Mouse (Mus musculus): ENCODE results near the gene Stx1a. TPM values are rescaled to one million over a fixed set of nuclear protein-coding genes. Genes with fewer than 3 reads are reported as not detected.

Gene Stx1a
- polyA plus RNA-seq, 1 experiment from 2014 or later: 132 TPM

DNA sequence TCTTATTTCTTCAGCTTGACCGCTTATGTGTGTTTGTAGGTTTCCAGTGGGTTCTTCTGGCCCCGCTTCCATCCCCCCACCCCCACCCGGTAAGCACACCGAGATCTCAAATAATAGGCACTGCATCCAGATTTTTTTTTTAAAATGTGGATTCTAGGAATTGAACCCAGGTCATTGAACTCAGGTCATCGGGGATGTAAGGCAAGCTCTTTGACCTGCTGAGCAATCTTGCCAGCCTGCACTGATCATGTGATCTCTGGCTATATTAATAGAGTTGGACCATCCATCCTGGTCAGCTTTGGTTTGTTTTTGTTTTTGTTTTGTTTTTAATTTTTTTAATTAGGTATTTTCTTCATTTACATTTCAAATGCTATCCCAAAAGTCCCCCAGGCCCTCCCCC is 9.3 kb downstream of the Stx1a start:
- Histone ChIP-seq H3K27me3 (ENCODE audit: control insufficient read depth, insufficient read depth, low read length) (no peaks in the 10 kb centered on the region), H3K4me2 (ENCODE audit: low read depth, low read length) (no peak overlapping the region), H3K9me3 (ENCODE audit: control insufficient read depth, low read length) (no peaks in the 10 kb centered on the region), H3K36me3 (ENCODE audit: control insufficient read depth, insufficient read depth, low read length) (no peaks in the 10 kb centered on the region), H3K4me3 (ENCODE audit: low read depth, low read length) (no peak overlapping the region), H3K4me1 (ENCODE audit: control insufficient read depth, insufficient read depth, low read length) (no peaks in the 10 kb centered on the region), H3K9ac (replicated peaks; ENCODE audit: low read depth, low read length) (no peak overlapping the region), H3K27ac (ENCODE audit: low read depth, low read length) (no peak overlapping the region)
- ATAC-seq (ENCODE audit: low read depth): no peak
- WGBS: 93% methylated on average over 5 of the region's 5 CpGs

DNA sequence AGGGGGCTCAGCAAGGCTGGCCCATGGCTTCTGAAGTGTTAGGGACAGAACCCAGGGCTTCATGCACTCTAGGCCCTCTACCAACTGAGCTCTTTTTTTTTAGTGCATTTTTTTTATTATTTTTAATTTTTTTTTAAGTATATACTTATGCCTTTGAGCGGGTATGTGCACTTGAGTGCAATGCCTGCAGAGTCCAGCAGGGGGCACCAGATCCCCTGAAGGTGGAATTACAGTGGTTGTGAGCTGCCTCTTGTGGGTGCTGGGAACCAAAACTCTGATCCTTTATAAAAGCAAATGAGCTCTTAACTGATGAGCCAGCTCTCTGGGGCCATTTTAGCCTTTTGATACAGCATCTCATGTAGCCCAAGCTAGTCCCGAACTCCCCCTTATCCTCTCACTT is 11.3 kb downstream of the Stx1a start:
- Histone ChIP-seq H3K4me1 (ENCODE audit: control insufficient read depth, insufficient read depth, low read length) (no peaks in the 10 kb centered on the region), H3K27ac (ENCODE audit: low read depth, low read length) (no peak overlapping the region), H3K4me2 (ENCODE audit: low read depth, low read length) (no peak overlapping the region), H3K9me3 (ENCODE audit: control insufficient read depth, low read length) (no peaks in the 10 kb centered on the region), H3K9ac (replicated peaks; ENCODE audit: low read depth, low read length) (no peak overlapping the region), H3K27me3 (ENCODE audit: control insufficient read depth, insufficient read depth, low read length) (no peaks in the 10 kb centered on the region), H3K4me3 (ENCODE audit: low read depth, low read length) (no peak overlapping the region), H3K36me3 (ENCODE audit: control insufficient read depth, insufficient read depth, low read length) (no peaks in the 10 kb centered on the region)
- ATAC-seq (ENCODE audit: low read depth): no peak
- 96% methylated on average over 2 of the region's 2 CpGs for WGBS

DNA sequence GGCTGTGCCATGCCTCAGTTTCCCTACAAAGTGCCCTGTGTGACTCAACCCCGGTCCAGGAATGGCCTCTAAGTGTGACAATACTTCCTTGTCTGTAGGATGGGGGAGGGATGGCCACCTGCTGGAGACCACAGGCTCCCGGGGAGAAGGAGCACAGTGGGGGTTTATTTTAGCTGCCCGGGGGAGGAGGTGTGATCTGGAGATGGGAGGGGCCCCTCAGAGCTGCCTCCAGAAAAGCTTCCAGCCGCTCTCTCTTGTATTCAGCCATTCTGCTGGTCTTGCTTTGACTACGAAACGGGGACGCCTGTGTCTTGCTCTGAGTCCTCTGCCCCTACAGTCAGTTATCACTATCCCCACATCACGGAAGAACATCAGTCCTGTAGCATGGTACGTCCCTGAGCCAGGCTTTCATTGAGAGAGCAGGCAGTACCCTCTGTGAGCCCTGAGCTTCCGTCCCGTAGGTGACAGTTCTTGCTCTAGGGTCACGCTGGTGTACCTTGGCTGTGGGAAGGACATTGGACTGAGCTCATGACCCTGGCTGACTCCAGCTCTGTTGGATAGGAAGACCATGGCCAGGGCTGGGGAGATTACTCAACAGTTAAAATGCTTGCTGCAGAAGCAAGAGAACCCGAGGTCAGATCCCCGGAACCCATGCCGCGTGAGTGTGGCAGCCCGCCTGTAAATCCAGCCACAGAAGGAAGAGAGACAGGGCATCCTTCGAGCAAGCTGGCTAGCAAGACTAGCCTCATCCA is 12.5 kb downstream of the Stx1a start:
- Histone ChIP-seq H3K27ac (ENCODE audit: low read depth, low read length) (no peak overlapping the region), H3K36me3 (ENCODE audit: control insufficient read depth, insufficient read depth, low read length) (no peaks in the 10 kb centered on the region), H3K9ac (replicated peaks; ENCODE audit: low read depth, low read length) (no peak overlapping the region), H3K27me3 (ENCODE audit: control insufficient read depth, insufficient read depth, low read length) (no peaks in the 10 kb centered on the region), H3K9me3 (ENCODE audit: control insufficient read depth, low read length) (no peaks in the 10 kb centered on the region), H3K4me3 (ENCODE audit: low read depth, low read length) (no peak overlapping the region), H3K4me2 (ENCODE audit: low read depth, low read length) (no peak overlapping the region), H3K4me1 (ENCODE audit: control insufficient read depth, insufficient read depth, low read length) (no peaks in the 10 kb centered on the region)
- ATAC-seq (ENCODE audit: low read depth): no peak
- WGBS: 67% methylated on average over 18 of the region's 18 CpGs

DNA sequence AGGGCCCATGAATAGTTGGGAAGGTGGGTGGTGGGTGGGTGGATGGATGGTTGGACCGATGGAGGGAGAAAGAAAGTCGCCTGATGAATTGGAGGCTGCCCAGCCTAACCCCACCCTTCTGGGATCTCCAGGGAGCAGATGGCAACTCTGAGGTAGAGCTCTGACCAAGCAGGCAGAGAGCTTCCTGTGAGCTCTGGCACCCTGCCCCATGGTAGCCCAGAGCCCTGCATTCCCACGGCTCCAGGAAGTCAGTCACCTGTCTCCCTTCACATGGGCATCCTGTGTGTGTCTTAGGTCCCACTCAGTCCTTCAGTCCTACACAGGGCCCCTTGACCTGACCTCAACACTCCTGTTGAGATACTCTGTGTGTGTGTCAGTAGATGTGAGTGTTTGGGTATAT is 14.7 kb downstream of the Stx1a start:
- no peak for ATAC-seq (ENCODE audit: low read depth)
- H3K36me3 ChIP-seq (ENCODE audit: control insufficient read depth, insufficient read depth, low read length): no peaks in the 10 kb centered on the region
- no peaks in the 10 kb centered on the region for H3K27me3 ChIP-seq (ENCODE audit: control insufficient read depth, insufficient read depth, low read length)
- H3K27ac ChIP-seq (ENCODE audit: low read depth, low read length): no peak overlapping the region
- H3K4me1 ChIP-seq (ENCODE audit: control insufficient read depth, insufficient read depth, low read length): no peaks in the 10 kb centered on the region
- H3K9me3 ChIP-seq (ENCODE audit: control insufficient read depth, low read length): no peaks in the 10 kb centered on the region
- WGBS: 93% methylated on average over 3 of the region's 3 CpGs
- H3K4me3 ChIP-seq (ENCODE audit: low read depth, low read length): no peak overlapping the region
- no peak overlapping the region for H3K9ac ChIP-seq (replicated peaks; ENCODE audit: low read depth, low read length)
- no peak overlapping the region for H3K4me2 ChIP-seq (ENCODE audit: low read depth, low read length)

DNA sequence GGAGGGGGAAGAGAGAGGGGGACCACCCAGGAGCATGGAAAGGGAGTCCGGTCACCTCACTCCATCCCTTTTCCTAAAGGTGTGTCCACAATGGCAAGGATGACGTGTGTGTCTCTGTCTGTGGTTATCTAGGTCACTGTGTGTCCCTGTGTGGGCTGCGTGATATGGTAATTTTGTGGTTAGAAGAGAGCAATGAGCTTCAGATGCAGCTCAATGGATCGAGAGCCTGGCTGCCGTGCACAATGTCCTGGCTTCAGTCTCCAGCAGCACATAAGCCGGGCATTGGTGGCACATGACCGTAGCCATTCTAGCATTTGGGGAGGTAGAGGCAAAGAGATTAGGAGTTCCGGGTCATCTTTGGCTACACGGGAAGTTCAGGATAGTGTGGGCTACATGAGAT is 16.3 kb downstream of the Stx1a start:
- no peaks in the 10 kb centered on the region for H3K9me3 ChIP-seq (ENCODE audit: control insufficient read depth, low read length)
- no peak overlapping the region for H3K27ac ChIP-seq (ENCODE audit: low read depth, low read length)
- H3K36me3 ChIP-seq (ENCODE audit: control insufficient read depth, insufficient read depth, low read length): no peaks in the 10 kb centered on the region
- H3K4me2 ChIP-seq (ENCODE audit: low read depth, low read length): no peak overlapping the region
- 85% methylated on average over 9 of the region's 9 CpGs for WGBS
- no peaks in the 10 kb centered on the region for H3K27me3 ChIP-seq (ENCODE audit: control insufficient read depth, insufficient read depth, low read length)
- ATAC-seq (ENCODE audit: low read depth): no peak
- no peak overlapping the region for H3K9ac ChIP-seq (replicated peaks; ENCODE audit: low read depth, low read length)
- H3K4me3 ChIP-seq (ENCODE audit: low read depth, low read length): no peak overlapping the region
- no peaks in the 10 kb centered on the region for H3K4me1 ChIP-seq (ENCODE audit: control insufficient read depth, insufficient read depth, low read length)

DNA sequence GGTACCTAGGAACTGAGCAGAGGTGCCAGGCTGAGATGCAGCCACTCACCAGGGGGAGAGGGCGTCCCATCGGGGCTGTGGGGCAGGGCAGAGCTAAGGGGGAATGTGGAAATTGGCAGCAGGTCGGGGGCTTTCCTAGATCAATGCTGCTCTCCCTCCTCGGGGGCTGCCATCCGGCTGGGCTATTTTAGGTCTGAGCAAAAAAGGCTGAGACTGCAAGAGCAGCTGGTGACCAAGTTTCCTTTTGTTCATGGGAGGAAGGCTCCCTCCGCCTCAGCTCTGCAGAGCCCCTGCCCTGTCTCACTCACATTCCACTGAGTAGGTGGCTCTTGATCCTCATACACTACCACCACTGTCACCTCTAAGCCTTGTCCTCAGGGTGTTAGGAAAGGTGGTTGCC is 16.8 kb downstream of the Stx1a start:
- Histone ChIP-seq H3K4me3 (ENCODE audit: low read depth, low read length) (no peak overlapping the region), H3K4me2 (ENCODE audit: low read depth, low read length) (no peak overlapping the region), H3K9ac (replicated peaks; ENCODE audit: low read depth, low read length) (no peak overlapping the region), H3K36me3 (ENCODE audit: control insufficient read depth, insufficient read depth, low read length) (no peaks in the 10 kb centered on the region), H3K9me3 (ENCODE audit: control insufficient read depth, low read length) (no peaks in the 10 kb centered on the region), H3K27me3 (ENCODE audit: control insufficient read depth, insufficient read depth, low read length) (no peaks in the 10 kb centered on the region), H3K27ac (ENCODE audit: low read depth, low read length) (no peak overlapping the region), H3K4me1 (ENCODE audit: control insufficient read depth, insufficient read depth, low read length) (no peaks in the 10 kb centered on the region)
- ATAC-seq (ENCODE audit: low read depth): no peak
- WGBS: 55% methylated on average over 6 of the region's 6 CpGs

DNA sequence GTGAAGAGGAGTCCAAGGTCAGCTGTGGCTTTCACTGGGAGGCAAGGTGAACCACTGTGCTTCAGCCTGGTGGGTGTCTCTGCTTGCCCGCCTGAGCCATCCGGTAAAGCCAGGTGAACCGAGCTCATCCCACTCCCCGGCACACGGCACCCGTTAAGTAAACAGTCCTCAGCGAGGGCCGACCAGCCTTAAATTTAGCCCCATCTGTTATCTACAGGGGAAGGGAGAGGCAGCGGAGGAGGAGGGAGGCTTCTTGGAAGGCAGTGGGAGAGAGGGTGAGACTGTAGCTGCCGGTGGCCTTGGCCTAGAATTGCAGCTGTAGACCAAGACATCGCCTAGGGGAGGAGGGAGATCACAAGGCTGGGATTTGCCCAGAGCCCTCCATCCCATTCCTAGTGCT is 17.5 kb downstream of the Stx1a start:
- ATAC-seq (ENCODE audit: low read depth): no peak
- no peak overlapping the region for H3K4me3 ChIP-seq (ENCODE audit: low read depth, low read length)

DNA sequence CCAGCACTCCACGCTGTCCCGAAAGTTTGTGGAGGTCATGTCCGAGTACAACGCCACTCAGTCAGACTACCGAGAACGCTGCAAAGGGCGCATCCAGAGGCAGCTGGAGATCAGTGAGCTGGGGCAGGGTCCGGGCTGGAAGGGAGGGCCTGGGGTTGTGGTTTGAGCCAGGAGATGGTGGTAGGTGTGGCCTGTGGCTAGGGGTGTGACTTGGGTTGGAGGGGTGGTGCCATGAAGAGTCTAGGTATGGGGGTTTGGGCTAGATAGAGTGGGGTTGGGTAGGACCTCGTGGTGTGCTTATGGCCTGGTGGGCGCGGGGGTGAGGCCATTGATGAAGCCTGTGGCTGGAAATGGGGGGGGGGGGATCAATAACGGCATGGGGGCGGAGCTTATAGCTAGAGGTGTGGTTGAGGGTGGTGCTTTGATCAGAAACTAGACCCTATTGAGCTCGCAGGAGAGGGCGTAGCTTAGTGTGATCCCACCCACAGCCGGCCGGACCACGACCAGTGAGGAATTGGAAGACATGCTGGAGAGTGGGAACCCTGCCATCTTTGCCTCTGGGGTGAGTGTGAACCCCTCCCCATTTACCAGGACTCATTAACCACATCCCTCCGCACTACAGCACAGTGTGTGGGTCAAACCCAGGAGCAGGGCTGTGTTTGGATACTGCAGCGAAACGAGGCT is 19.0 kb downstream of the Stx1a start:
- Histone ChIP-seq H3K9me3 (ENCODE audit: control insufficient read depth, low read length) (no peaks in the 10 kb centered on the region), H3K27me3 (ENCODE audit: control insufficient read depth, insufficient read depth, low read length) (no peaks in the 10 kb centered on the region), H3K27ac (ENCODE audit: low read depth, low read length) (no peak overlapping the region), H3K9ac (replicated peaks; ENCODE audit: low read depth, low read length) (no peak overlapping the region), H3K4me3 (ENCODE audit: low read depth, low read length) (no peak overlapping the region), H3K4me2 (ENCODE audit: low read depth, low read length) (no peak overlapping the region), H3K4me1 (ENCODE audit: control insufficient read depth, insufficient read depth, low read length) (no peaks in the 10 kb centered on the region), H3K36me3 (ENCODE audit: control insufficient read depth, insufficient read depth, low read length) (no peaks in the 10 kb centered on the region; the same call in 1 of the 2 replicates)
- no peak for ATAC-seq (ENCODE audit: low read depth)
- WGBS: 26% methylated on average over 20 of the region's 21 CpGs

More for the DNA sequence above, 17.5 kb downstream of the Stx1a start:
- Histone ChIP-seq H3K27me3 (ENCODE audit: control insufficient read depth, insufficient read depth, low read length) (no peaks in the 10 kb centered on the region), H3K9me3 (ENCODE audit: control insufficient read depth, low read length) (no peaks in the 10 kb centered on the region), H3K27ac (ENCODE audit: low read depth, low read length) (no peak overlapping the region), H3K4me2 (ENCODE audit: low read depth, low read length) (no peak overlapping the region), H3K9ac (replicated peaks; ENCODE audit: low read depth, low read length) (no peak overlapping the region), H3K36me3 (ENCODE audit: control insufficient read depth, insufficient read depth, low read length) (no peaks in the 10 kb centered on the region; the same call in 1 of the 2 replicates), H3K4me1 (ENCODE audit: control insufficient read depth, insufficient read depth, low read length) (no peaks in the 10 kb centered on the region)
- WGBS: 84% methylated on average over 11 of the region's 11 CpGs

DNA sequence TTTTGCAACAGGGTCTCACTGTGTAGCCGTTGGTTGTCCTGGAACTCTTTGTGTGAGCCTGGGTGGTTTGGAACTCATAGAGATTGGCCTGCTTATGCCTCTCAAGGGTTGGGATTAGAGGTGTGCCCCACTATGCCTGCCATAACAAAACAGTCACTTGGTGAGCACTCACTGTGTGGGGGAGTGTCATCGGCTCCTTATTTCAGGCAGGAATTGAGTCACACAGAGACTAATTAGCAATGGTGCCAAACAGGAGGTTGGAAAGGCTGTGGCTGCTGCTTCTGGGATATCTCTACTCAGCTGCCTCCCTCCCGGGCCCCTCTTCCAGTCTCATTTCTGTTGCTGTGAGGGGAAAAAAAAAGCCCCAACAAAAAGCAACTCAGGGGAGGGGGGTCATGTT is 21.3 kb downstream of the Stx1a start:
- Histone ChIP-seq H3K4me3 (ENCODE audit: low read depth, low read length) (no peak overlapping the region), H3K4me2 (ENCODE audit: low read depth, low read length) (no peak overlapping the region), H3K9me3 (ENCODE audit: control insufficient read depth, low read length) (no peaks in the 10 kb centered on the region), H3K4me1 (ENCODE audit: control insufficient read depth, insufficient read depth, low read length) (no peaks in the 10 kb centered on the region), H3K36me3 (ENCODE audit: control insufficient read depth, insufficient read depth, low read length) (no peaks in the 10 kb centered on the region; the same call in 1 of the 2 replicates), H3K9ac (replicated peaks; ENCODE audit: low read depth, low read length) (no peak overlapping the region), H3K27ac (ENCODE audit: low read depth, low read length) (no peak overlapping the region), H3K27me3 (ENCODE audit: control insufficient read depth, insufficient read depth, low read length) (no peaks in the 10 kb centered on the region)
- WGBS: 88% methylated on average over 3 of the region's 3 CpGs
- no peak for ATAC-seq (ENCODE audit: low read depth)

All from neural tube, embryonic 14.5 days (tissue).